Mouse (Mus musculus) heart, embryonic 14.5 days (tissue): ENCODE measurements around the gene Paqr7. TPM values are rescaled to one million over a fixed set of nuclear protein-coding genes. Genes with fewer than 3 reads are reported as not detected.

Source experiments
- ATAC-seq: fragments of 200-750 bp; cut with Nextera tagmentation; 2 replicates; pipeline ENCODE4 v1.8.0; 2017; ENCODE audit warnings: low read depth, moderate TSS enrichment; ENCODE audit not compliant: insufficient number of reproducible peaks, insufficient read depth, low FRiP score
- H3K27ac ChIP-seq, 2 experiments: fragments of 200-500 bp in 1 of 2; fragments of 300-500 bp in 1 of 2; sonication (generic) in 1 of 2; replicated peaks in 1 of 2; 2 replicates each; pipeline ENCODE4 v1.5.1; 2012 to 2014; ENCODE audit warnings: low read depth in 2 of 2, low read length in 2 of 2, control low read depth in 1 of 2, mild to moderate bottlenecking in 1 of 2, mixed read lengths in 1 of 2; ENCODE audit not compliant: control insufficient read depth in 1 of 2, insufficient read depth in 1 of 2
- H3K27me3 ChIP-seq: fragments of 300-500 bp; sonication (generic); 2 replicates; pipeline ENCODE4 v1.6.1; 2014; ENCODE audit warnings: mild to moderate bottlenecking, low read length, control low read depth; ENCODE audit not compliant: control insufficient read depth, insufficient read depth
- H3K36me3 ChIP-seq: fragments of 300-500 bp; sonication (generic); 2 replicates; pipeline ENCODE4 v1.6.1; 2014; ENCODE audit warnings: mild to moderate bottlenecking, control low read depth, low read length, mixed read lengths; ENCODE audit not compliant: control insufficient read depth, insufficient read depth
- H3K4me1 ChIP-seq, 2 experiments: fragments of 200-500 bp in 1 of 2; fragments of 300-500 bp in 1 of 2; sonication (generic) in 1 of 2; 2 replicates each; pipeline ENCODE4 v1.6.1; 2012 to 2014; ENCODE audit warnings: low read length in 2 of 2, control low read depth in 1 of 2, mixed read lengths in 1 of 2; ENCODE audit not compliant: control insufficient read depth in 2 of 2, insufficient read depth in 2 of 2
- H3K4me2 ChIP-seq: fragments of 300-500 bp; sonication (generic); 2 replicates; pipeline ENCODE4 v1.6.1; 2014; ENCODE audit warnings: mild to moderate bottlenecking, low read length
- H3K4me3 ChIP-seq, 2 experiments: fragments of 200-500 bp in 1 of 2; fragments of 300-500 bp in 1 of 2; sonication (generic) in 1 of 2; 2 replicates each; pipeline ENCODE4 v1.5.1; 2012 to 2014; ENCODE audit warnings: low read length in 2 of 2, mild to moderate bottlenecking in 2 of 2, control low read depth in 1 of 2, low read depth in 1 of 2, moderate library complexity in 1 of 2; ENCODE audit not compliant: control insufficient read depth in 1 of 2, insufficient read depth in 1 of 2
- H3K9ac ChIP-seq: fragments of 300-500 bp; sonication (generic); 2 replicates; pipeline ENCODE4 v1.6.1; 2014; ENCODE audit warnings: mild to moderate bottlenecking, low read length
- H3K9me3 ChIP-seq: fragments of 300-500 bp; sonication (generic); 2 replicates; pipeline ENCODE4 v1.6.1; 2016; ENCODE audit warnings: low read length, control low read depth; ENCODE audit not compliant: control insufficient read depth
- WGBS: fragments of 180-500 bp; shearing (Covaris S2); extraction: QIAGEN DNeasy Blood & Tissue Kit; methylation state at CpG from one replicate; pipeline ENCODE4 v1.1.7; 2014; 5-methylcytosine and 5-hydroxymethylcytosine counted together
- polyA plus RNA-seq: library from polyadenylated mRNA; unstranded; fragments of >200 nt; fragmentation: Nextera tagmentation; extraction: Ambion mirVana; gene quantifications from 2 replicates; pipeline ENCODE4 v1.2.1, GENCODE M21; 2014

The Paqr7 gene
- polyA plus RNA-seq, 1 experiment from 2014 or later = 4.6 TPM

- no peaks in the 10 kb centered on the region; a peak in 1 of 4 replicates for H3K4me1 ChIP-seq
- WGBS = 75% methylated on average over 8 of the region's 8 CpGs
- no peak for ATAC-seq
- H3K27me3 ChIP-seq = no peaks in the 10 kb centered on the region
- no peak overlapping the region for H3K4me3 ChIP-seq
- H3K4me2 ChIP-seq = no peak overlapping the region
- H3K36me3 ChIP-seq = peaks cover 61% of the 10 kb centered on the region
- H3K27ac ChIP-seq = no peak overlapping the region
- H3K9me3 ChIP-seq = peaks cover 4% of the 10 kb centered on the region; the same call in 1 of the 2 replicates
- H3K9ac ChIP-seq = no peak overlapping the region
Observed at GRCm38 (mm10) chr4:134474240-134474639, 22.3 kb upstream of the Paqr7 start.

DNA sequence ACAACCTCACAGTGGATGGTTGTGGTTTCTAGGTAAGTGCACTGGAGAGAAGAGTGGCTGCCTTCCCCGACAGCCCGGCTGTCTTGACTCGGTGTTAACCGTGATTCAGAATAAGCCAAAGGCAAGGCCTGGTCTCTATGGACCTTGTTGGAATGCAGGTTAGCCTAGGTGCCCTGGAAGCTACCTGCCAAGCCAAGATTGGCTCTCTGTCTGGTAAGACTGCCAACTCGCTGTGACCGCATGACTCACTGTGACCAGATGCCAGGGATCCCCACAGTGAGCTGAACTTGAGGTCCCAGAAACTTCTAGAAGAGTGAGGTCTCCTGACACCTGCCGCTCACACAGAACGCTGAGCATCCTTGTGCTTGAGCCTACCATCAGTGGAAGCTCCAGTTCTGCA is 19.6 kb upstream of the Paqr7 start:
- Histone ChIP-seq H3K9ac (no peak overlapping the region), H3K4me2 (no peak overlapping the region), H3K9me3 (no peaks in the 10 kb centered on the region), H3K27ac (no peak overlapping the region), H3K4me1 (no peaks in the 10 kb centered on the region), H3K27me3 (no peaks in the 10 kb centered on the region), H3K4me3 (no peak overlapping the region), H3K36me3 (peaks cover 47% of the 10 kb centered on the region)
- 88% methylated on average over 8 of the region's 8 CpGs for WGBS
- ATAC-seq = no peak

DNA sequence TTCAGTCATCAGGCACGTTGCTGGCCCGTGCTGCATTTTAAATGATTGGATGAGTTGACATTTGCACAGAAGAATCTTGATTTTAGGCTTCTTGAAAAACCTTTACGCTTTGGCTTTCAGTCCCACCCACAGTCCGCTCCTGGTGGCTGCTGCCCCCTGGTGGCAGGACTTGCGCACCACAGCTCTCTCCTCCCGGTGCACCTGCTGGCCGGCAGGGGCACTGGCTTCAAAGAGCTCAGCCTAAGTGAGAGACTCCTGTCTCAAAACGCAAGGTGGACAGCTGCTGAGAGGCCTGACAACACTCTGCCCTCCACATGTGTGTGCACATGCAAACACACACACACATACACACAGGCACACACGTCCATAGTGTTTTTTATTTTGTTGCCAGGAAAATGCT is 18.5 kb upstream of the Paqr7 start:
- Histone ChIP-seq H3K27ac (no peak overlapping the region), H3K36me3 (peaks cover 35% of the 10 kb centered on the region), H3K4me1 (no peaks in the 10 kb centered on the region), H3K27me3 (no peaks in the 10 kb centered on the region; the same call in 1 of the 2 replicates), H3K9ac (0 out of 2 replicates have a peak overlapping the region, but pooled peaks have one; percentile 46), H3K9me3 (no peaks in the 10 kb centered on the region), H3K4me2 (no peak overlapping the region), H3K4me3 (no peak overlapping the region)
- 6% methylated on average over 9 of the region's 9 CpGs for WGBS
- ATAC-seq = no peak; the same call in 1 of the 2 replicates

DNA sequence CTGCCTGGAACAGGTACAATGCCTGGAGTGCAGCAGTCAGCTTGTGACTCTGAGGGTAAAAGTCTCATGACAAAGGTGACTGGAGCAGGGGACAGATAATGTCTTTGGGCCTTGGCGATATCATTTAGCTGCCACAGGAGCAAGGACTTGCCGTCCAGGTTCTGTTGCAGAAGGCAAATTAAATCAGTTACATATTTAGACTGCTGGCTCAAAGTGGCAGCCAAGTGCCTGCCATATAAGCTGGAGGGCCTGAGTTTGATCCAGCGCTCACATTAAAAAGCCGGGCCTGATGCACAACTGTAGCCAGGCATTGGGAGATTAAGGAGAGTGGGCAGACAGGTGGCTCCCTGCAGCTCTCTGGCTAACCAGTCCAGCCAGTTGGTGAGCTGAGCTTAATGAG is 16.7 kb upstream of the Paqr7 start:
- no peak overlapping the region for H3K4me3 ChIP-seq

DNA sequence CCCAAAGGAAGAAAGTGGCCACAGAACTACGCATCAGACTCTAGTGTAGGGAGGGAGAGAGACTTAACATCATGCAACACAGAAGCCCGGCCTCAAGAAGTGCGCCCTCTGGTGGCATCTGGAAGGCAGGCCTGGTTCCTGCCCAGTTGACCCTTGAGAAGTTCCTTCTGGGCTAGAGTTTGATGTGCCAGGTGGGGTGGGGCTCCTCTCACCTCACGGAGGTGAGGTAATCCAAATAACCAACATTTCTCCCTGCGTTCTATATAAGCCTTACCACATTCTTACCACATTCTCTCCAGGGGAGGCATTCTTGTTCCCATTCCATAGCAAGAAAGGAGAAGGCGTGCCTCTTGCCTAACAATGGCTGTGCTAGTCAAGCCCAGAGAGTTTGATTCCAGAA is 15.6 kb upstream of the Paqr7 start:
- no peak overlapping the region for H3K9ac ChIP-seq
- peaks cover 10% of the 10 kb centered on the region for H3K36me3 ChIP-seq
- no peak overlapping the region for H3K4me2 ChIP-seq
- H3K4me1 ChIP-seq = peaks cover 0 to 2% of the 10 kb centered on the region in 2 experiments; a peak in 1 of 4 replicates
- no peak overlapping the region for H3K4me3 ChIP-seq
- H3K27ac ChIP-seq = no peak overlapping the region
- WGBS = 19% methylated on average over 6 of the region's 6 CpGs
- no peaks in the 10 kb centered on the region; the same call in 1 of the 2 replicates for H3K27me3 ChIP-seq
- no peaks in the 10 kb centered on the region for H3K9me3 ChIP-seq
- no peak for ATAC-seq

More for the DNA sequence above, 16.7 kb upstream of the Paqr7 start:
- WGBS = 71% methylated on average over 4 of the region's 4 CpGs
- Histone ChIP-seq H3K4me1 (peaks cover 0 to 2% of the 10 kb centered on the region in 2 experiments; a peak in 1 of 4 replicates), H3K27me3 (no peaks in the 10 kb centered on the region; the same call in 1 of the 2 replicates), H3K4me2 (no peak overlapping the region), H3K9ac (no peak overlapping the region), H3K9me3 (no peaks in the 10 kb centered on the region), H3K36me3 (peaks cover 21% of the 10 kb centered on the region), H3K27ac (no peak overlapping the region)
- no peak for ATAC-seq

DNA sequence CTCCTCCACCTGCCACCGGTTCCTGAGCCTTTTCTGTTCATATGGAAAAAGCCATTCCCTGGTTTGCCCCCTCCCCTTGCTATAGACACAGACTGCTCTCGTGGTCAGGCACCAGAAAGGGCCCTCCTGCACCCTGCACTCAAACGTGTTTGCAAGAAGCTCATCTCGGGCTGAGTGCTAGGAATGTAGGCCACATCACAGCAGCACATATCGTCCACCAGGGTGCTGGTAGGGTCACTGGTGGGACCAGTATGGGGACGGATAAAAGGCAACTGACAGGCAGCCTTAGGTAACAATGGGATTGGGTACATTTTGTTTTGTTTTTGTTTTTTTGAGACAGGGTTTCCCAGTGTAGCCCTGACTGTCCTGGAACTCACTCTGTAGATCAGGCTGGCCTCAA is 15.2 kb upstream of the Paqr7 start:
- WGBS = 48% methylated on average over 6 of the region's 6 CpGs

DNA sequence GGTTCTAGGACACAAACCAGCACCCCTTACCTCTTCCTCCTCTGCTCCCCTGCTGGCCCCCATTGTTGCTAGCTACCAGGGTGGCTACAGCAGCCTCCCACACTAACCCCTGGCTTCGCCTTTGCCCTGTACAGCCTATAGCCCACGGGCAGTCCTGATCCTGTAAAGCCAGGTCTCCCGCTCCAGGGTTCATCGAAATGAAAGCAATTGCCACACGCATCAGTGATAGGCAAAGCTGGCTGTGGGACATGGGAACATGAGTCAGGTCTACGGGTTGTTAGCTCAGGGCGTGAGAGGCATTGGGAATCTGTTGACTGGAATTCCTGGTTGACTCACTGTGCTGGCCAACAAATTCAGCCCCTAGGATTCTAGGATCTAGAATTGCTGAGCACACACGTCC is 14.1 kb upstream of the Paqr7 start:
- Histone ChIP-seq H3K4me1 (peaks cover 0 to 2% of the 10 kb centered on the region in 2 experiments; a peak in 1 of 4 replicates), H3K27me3 (no peaks in the 10 kb centered on the region; the same call in 1 of the 2 replicates), H3K9me3 (no peaks in the 10 kb centered on the region), H3K4me2 (no peak overlapping the region), H3K36me3 (no peaks in the 10 kb centered on the region), H3K9ac (no peak overlapping the region), H3K4me3 (no peak overlapping the region), H3K27ac (no peak overlapping the region)
- ATAC-seq = no peak
- WGBS = 70% methylated on average over 8 of the region's 8 CpGs

More for the DNA sequence above, 15.2 kb upstream of the Paqr7 start:
- H3K9ac ChIP-seq = no peak overlapping the region
- H3K4me2 ChIP-seq = no peak overlapping the region
- no peak overlapping the region for H3K4me3 ChIP-seq
- peaks cover 7% of the 10 kb centered on the region; the same call in 1 of the 2 replicates for H3K36me3 ChIP-seq
- no peak overlapping the region for H3K27ac ChIP-seq
- no peak for ATAC-seq
- no peaks in the 10 kb centered on the region for H3K9me3 ChIP-seq
- H3K4me1 ChIP-seq = peaks cover 0 to 2% of the 10 kb centered on the region in 2 experiments; a peak in 1 of 4 replicates
- H3K27me3 ChIP-seq = no peaks in the 10 kb centered on the region; the same call in 1 of the 2 replicates
